Mouse (Mus musculus): ENCODE measurements around the gene Prr36.

Gene Prr36

DNA sequence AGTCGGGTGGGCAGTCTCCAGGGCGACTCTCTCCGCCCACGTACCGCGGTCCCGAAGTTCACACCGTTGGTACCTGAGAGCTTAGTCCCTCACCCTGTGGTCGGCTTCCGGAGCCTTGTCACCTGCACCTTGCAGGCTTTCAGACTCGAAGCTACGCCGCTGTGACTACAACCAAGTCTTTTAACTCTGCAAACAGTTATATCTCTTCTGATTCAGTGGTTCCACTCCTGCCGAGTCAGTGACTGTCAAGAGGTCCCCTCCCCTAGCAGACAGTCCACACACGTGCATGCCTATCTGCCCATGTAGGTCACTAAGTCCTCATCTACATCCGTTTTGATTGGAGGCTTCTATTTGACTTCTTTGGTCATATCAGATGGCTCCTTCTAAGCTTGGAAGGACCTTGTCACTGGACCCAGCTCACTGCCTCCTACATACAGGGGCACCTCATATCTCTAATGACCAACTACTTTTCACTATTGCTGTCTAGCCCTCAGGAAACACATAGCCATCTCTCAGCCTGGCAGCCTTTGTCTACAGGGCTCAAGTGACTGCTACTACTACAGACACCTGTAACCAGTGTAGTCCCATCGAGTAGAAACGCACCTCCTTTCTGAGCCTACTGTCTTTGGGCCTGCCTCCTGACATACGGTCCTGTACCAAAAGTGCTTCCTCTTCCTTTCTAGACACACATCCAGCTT lies 22.1 kb upstream of the Prr36 start:
- in situ Hi-C loops (cut with MseI, MboI) = no loop called here

DNA sequence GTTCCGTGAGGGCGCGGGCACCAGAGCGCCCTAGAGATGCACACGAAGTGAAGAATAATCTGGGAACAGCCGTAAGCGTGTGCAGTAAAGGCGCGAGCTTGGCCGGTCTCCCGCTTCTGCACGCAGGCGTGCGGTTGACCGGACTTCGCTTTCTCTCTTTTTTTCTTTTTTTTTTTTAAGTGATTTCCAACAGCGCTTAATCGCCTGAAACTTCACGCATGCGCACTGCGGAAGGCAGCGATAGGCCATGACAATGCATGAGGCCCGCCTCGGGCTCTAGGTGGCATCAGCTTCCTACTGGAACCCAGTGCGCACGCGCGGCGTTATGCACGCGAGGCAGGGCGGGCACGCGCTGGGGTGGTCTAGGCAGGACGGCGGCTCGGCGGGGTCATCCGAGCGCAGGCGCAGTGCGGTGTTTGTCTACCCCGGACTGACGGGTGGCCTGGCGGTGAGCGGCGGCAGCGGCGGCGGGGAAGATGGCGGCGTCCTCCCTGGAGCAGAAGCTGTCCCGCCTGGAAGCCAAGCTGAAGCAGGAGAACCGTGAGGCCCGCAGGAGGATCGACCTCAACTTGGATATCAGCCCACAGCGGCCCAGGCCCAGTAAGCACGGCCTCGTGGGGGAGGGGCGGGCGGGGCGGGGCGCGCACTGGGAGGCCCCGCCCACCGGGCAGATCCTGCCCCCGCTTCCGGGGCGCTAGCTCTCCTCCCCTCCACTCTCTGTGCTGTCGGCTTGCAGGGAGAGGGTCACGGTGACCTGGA lies 21.4 kb upstream of the Prr36 start, which contains the start of the genes Map2k7 and Gm49320:
Map2k7 (plus strand) TSS at position 307 of the 759 bp plus-strand sequence.
Gm49320 (plus strand) TSS at position 432 of the 759 bp plus-strand sequence.
- in situ Hi-C loops (cut with MseI, MboI) = no loop called here

DNA sequence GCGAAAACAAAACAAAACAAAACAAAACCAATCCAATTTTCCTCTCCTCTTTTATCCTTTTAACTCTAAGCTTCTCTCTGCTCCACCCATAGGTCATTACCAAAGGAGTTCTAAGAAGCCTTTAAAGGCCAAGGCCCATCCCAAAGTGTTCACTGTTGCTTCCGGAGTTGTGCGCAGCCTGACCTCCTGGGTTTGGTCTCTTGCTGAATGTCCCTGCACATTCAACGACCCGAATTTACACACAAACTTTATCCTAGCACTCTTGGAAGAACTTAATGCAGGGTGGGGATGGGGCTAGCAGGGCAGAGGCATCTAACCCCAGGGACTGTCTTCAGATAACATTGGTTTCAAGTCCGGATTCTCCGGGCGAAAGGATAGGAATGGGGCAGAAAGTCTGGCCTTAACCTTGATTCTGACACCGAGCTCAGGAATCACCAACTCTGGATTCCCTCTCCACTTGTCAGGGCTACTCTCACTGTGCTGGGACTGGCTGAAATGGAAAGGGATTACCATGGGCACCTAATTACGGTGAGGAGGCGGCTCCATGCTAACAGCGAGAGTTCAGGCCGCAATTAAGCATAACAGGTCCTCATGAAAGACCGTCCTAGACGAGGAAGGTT lies 20.7 kb upstream of the Prr36 start:
- in situ Hi-C loops (cut with MseI, MboI) = no loop called here

DNA sequence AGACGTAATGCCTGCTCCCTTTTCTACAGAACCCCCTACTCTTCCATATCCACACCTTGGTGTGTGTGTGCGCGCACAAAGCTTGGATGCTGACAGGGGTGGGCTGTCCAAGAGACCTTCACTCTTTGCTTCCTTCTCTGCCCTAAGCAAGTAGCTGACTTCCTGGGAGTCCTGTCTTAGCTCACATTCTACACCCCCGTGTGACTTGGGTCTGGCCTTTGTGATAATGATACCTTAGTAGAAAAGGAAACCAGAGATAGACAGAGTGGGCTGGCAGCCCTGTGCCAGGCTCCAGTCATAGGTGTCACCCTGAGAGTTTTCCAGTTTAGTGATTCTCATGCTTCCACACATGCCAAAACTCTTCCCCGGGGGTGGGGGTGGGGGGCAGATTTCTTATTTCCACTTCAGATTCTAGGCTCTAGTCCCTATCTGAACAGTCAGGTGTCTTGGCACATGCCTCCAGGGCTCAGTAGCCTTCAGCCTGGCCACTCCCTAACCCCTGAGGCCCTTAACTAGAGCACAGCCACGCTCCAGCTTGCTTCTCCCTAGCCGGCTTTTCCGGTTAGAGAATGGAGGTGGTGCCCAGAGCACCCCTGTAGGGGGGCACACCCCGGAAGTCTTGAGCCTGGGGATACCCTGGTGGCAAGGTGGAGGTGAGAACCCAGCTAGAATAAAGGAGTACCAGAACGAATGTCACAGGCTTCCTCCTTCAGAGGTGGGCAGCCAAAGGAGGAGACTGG lies 13.5 kb upstream of the Prr36 start:
- in situ Hi-C loops (cut with MseI, MboI) = no loop called here

DNA sequence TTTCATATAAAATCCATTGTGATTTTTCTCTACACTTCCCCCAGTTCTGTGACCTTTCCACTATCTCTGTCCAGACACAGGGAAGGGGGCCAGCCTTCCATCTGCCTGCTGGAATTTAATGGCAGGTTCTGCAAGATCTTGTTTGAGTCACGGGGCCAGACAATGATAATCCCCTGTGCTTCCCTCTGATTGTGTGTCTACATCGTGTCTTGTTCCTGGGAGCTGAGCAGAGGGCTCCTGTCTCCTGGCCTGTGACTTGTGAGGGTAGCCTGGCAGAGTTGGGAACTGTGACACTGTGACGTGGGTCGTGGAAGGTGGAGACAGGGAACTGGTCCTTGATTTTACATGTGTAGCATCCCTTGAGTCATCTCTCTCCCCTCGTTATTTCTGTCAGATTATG lies 12.5 kb upstream of the Prr36 start:
- in situ Hi-C loops (cut with MseI, MboI) = no loop called here

DNA sequence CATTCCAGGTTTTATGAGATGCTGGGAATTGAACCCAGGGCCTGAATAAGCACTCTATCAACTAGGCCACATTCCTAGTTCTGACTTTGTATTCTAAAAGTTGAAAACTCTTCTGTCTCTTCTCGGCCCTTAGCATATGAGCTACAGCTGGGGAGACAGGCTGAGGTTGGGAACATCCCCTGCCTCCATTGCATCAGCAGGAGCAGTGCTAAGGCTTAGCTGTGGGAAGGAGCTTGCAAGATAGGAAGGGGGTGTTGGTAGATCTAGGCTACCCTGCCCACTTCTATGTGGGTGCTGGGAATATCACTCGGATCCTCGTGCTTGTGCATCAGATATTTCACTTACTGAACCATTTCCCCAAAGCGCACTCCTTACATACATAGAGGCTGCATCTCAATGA lies 10.7 kb upstream of the Prr36 start:
- in situ Hi-C loops (cut with MseI, MboI) = no loop called here

DNA sequence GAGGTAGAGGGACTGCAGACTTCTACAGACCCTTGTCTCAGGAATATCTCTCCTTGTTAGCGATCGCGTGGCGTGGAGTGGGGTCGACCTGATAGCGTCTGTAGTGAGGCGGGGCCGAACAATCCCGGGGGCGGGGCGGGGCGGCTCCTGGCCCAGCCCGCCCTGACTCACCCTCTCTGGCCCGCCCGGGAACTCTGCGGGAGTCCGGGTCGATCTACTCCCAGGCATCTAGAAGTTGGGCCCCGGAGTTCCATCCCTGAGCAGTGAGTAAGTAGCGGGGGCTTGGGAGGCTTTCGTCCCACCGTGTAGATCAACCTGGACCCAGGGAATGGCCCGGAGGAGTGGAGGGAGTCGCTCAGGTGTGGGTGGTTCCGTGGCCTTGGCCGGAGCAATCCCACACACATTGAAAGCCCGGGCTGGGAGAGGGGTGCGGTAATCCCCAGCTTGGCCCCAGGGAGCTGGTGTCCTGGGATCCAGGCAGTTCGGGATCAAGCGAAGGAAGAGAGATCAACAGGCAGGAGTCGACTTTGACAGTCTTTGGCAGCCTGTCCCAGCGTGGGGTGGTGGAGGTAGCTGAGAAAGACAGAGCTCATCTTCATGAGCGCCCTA lies 9.6 kb upstream of the Prr36 start, which contains the start of gene Lrrc8e:
Lrrc8e (plus strand) TSS at position 89 of the 609 bp plus-strand sequence.
- in situ Hi-C loops (cut with MseI, MboI) = no loop called here

DNA sequence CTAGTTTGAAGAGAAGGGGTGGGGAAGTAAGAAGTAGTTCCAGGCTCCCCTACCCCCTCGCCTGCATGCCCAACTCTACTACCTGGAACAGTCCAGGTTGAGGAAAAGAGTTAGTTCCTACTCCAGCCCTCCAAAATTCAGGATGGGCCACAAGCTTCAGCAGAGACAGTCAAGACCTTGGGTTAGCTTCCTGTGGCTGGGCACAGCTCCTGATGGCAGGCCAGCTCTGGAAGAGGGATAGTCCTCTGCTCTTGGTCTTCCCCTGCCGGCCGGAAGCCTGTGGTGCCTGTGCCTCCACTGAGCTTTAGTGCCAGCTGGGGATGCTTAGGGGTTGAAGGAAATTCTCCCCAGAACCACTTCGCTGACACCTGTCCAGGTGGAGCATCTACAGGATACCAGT lies 9.1 kb upstream of the Prr36 start:
- in situ Hi-C loops (cut with MseI, MboI) = no loop called here

DNA sequence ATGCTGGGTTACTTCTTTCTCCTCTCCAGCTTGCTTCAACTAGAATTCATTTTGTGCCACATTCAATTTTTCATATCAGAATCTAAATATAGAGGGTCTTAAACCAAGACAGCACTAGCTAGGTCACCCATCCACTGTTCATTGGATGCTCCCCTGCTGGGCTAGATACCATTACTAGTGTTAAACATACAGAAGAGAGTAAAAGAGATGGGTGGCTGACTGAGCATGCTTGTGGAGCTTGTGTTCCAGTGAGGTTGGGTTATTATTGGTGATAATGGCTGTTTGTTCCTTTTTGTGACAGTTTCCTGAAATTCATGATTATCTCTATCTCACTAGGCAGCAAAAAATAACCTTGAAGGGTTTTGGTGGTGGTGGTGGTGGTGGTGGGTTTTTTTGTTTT lies 4.8 kb upstream of the Prr36 start:
- in situ Hi-C loops (cut with MseI, MboI) = no loop called here

DNA sequence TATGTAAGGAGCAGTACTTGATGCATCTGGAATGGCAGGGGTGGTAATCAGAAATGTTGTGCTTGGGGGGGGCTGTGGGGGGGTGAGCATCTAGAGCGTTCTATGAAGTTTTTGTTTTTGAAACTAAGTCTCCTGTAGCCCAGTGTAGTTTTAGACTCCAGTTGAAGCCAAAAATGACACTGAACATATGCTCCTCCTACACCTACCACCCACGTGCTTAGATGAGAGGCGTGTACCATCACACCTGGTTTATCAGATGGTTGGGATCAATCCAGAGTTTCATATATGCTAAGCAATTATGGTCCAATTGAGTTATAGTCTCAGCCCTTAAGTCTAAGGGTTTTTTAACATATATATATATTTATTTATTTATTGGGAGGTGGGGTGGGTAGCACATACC lies 2.4 kb upstream of the Prr36 start:
- in situ Hi-C loops (cut with MseI, MboI) = no loop called here

DNA sequence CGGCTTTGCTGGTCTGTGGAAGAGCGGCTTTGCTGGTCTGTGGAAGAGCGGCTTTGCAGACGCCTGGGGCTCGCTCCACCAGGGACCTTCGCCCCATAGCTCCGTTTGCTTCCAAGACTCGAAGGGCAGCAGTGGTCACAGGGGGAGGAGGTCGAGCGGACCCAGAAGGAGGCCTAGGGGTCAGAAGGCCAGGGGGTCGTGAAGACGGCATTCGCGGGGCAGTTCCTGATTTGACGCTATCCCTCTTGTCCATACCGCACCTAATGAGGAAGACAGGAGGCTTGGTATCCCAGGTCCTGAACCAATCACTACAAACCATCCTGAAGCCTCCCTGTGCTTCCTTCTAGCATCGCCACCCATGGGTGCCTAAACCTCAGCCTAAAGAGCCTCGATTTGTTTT lies 963 bp downstream of the Prr36 start:
- in situ Hi-C loops (cut with MseI, MboI) = no loop called here

DNA sequence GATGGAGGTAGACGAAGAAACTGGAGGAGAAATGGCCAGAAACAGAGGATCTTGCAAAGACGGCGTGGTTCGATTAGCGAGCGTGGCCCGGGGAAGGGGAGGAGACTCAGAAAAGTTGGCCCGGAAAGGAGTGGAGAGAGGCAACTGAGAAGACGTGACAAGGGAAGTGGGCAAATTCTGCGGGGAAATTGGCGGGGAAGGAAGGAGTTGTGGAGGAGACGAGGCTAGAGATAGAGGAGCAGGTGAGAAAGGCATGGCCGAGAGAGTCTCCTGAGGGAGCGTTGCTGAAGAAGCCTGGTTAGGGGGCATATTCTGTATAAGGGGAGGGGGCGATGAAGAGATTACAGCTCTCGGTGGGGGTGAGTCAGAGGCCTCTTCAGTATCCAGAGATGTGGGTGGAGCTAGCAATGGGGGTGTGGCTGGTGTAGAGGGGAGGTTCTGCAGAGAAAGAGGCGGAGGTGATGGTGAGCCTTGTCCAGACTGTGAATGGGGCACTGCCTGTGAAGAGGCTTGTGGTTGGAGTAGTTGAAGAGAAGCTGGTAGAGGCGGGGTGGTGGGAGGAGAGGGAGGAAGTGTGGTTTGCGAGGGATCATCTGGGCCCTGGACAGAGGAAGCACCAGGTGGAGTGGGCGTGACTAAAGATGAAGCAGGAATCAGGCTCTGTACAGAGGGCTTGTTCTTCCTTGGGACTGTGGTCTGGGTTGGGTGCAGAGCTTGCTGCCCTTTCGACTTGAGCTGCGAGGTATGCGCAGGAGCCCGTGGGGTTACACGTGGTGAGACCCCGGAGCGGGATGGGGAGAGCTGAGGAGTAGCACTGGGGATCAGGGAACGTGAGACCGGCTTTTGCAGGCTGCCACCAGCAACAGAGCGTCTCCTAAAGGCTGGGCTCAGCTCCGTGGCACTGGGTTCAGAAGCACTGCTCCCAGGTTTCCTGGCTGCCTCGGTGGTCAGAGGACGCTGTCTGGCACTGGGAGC lies 3.0 kb downstream of the Prr36 start:
- in situ Hi-C loops (cut with MseI, MboI) = no loop called here

DNA sequence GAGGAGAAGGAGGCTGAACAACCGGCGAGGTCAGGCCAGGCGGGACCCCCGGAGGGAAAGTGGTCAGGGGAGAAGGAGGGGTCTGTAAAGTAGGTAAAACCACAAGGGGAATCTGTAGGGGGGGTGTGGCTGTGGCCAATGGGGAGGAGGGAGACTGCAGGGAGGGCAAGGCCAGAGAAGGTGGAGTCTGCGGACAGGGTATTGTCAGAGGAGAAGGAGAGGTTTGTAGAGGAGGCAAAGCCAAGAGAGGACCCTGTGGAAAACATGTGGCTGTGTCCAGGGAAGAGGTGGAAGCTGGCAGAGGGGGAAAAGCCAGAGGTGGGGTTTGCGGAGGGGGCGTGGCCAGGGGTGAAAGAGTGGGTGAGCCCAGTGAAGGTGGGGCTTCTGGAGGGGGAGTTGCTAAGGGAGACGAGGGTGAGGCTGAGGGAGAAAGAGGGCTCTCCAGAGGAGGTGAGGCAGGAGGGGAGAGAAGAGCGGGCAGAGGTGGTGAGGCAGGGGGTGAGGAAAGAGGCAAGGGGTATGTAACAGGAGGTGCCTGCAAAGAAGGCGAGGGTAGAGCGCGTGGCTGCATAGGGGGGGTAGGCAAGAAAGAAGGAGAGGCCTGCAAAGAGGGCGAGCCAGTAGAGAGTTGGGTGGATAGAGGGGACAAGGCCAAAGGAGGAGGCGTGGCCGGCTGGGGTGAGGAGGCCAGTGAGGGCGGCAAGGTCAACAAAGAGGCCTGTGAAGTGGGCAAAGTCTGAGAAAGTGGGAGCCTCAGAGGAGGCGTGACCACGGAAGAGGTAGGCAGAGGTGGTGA lies 3.9 kb downstream of the Prr36 start:
- in situ Hi-C loops (cut with MseI, MboI) = no loop called here

DNA sequence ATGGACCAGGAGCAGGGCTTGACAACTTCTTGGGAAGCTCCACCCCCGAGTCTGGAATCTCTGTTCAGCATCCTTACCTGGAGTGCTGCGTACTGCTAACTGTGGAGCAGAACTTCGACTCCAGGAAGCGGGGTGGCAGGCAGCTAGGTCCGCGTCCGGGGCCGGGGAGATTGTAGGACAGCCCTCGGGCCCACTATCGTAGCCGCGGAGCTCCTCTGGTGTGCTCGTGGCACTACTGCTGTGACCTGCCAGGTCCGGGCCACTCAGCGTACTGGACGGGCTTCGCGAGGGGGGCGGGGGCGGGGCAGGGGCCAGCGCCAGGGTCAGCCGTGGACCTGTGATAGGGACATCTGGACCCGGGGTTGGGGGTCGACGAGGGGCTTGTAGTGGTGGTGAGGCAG lies 4.5 kb downstream of the Prr36 start:
- in situ Hi-C loops (cut with MseI, MboI) = no loop called here

DNA sequence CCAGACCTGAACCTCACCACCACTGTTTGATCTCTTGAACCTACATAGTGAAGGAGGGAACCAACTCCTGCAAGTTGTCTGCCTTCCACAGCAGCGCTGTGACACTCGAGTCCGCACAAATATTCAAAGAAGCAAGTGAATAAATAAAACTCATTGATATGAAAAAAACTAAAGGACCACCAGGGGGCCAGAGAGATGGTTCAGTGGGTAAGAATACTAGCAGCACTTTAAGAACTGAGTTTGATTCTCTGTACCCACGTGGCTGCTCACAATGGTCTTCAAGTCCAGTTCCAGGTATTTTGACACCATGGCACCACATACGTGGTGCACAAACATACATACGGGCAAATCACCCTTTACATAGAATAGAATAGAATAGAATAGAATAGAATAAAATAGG lies 6.2 kb downstream of the Prr36 start:
- in situ Hi-C loops (cut with MseI, MboI) = no loop called here

DNA sequence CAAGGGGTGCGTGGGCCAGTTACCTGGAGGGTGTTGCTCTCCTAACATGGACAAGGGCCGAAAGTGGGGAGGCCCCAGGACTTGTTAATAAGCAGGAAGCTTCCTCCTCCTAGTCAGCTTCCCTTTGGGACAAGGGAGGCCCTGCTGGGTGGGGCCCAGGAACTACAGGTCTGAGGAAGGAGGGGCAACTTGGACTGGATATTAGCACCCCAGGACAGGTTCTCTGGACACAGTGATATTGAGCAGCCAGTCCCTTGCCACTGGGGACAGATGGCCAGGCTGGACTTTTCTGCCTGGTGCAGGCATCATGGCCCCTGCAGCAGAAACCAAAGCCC lies 10.3 kb downstream of the Prr36 start:
- in situ Hi-C loops (cut with MseI, MboI) = no loop called here

DNA sequence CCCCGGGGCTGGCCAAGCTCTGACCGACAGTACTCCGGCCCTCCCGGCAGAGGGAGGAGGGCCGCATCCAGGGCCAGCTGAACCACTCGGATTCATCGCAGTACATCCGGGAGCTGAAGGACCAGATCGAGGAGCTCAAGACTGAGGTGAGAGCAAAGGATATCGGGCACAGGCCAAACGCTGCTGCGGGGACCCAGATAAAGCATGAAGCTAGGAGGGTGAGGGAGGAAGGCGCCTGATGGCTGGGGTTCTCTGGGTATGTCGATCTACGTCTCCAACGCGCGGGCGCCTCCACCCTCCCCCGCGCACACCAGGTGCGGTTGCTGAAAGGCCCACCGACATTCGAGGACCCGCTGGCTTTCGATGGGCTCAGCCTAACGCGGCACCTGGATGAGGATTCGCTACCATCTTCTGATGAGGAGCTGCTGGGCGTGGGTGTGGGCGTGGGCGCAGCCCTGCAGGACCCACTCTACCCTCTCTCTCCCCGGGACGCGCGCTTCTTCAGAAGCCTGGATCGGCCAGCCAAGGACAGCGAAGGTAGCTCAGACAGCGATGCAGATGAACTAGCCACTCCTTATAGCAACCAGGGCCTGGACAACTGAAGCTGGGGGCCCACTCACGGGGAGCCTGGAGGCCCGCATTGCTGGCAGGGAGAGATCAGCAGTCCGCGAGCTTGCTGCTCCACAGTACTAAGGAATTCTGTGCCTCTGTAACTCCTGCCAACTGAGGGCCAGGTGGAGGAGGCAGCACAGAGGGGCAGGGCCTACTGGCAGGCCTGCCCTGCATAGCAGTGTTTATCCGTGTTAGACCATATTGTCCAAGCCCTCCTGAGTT lies 10.9 kb downstream of the Prr36 start:
- in situ Hi-C loops (cut with MseI, MboI) = no loop called here

DNA sequence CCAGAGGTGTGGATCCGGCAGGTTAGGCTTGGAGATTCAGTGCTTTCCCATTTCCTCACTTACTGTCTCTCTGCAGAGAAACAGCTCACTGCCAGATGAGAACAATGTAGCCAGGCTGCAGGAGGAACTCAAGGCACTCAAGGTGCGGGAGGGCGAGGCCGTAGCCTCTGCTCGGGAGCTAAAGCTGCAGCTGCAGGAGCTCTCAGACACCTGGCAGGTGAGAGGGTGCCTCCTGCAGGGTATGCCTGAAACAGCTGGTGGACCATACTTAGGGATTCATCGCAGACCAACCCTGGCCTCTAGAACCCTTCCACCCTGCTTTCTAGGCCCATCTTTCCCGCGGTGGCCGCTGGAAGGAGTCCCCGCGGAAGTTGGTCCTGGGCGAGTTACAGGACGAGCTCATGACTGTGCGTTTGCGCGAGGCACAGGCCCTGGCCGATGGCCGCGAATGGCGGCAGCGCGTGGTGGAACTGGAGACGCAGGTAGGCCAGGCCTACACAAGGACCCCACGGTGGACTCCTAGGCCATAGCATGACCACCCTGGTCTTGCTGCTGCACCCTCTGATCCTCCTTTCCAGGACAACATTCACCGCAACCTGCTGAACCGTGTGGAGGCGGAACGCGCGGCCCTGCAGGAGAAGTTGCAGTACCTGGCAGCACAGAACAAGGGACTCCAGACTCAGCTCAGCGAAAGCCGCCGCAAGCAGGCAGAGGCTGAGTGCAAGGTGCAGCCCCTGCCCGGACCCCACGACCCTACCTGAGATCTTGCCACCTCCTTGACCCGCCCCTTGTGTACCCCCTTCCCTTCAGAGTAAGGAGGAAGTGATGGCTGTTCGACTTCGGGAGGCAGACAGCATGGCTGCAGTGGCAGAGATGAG lies 11.8 kb downstream of the Prr36 start:
- in situ Hi-C loops (cut with MseI, MboI) = no loop called here
